14 mouse cellular contexts compared by ENCODE assay signal in the genomic region with DNA sequence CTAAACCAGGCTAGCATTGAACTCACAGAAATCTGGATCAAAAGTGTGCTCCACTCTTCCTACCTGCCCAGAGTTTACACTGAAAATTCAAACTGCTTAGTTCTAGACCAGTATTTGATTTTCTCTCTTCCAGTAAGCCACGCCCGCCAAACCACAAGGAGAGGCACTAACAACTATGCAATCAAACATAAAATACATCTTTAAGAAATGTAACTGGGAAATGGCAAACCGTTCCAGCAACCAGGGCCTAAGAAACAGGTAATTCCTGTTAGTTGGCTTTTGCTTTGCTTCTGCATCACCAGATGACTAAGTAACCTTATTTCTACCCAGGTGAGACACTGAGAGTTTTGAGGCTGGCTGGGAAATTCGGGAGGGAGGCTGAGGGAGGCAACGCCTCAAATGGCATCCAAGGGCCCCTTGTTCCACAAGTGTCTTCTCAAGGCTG. TPM values are rescaled to one million over a fixed set of nuclear protein-coding genes. Genes with fewer than 3 reads are reported as not detected.
A peak's percentile ranks its signal among the peaks of the same experiment; 100 is the strongest.
DNase-seq lines count a peak whose midpoint lies in the region; ATAC-seq lines count a peak whose summit lies in the region.
"Had no signal": no experiment of that assay in that cellular context is flagged by ENCODE, and none has a peak within 500 bp of the region (broad histone marks: within the 10 kb centered on the region; RNA-seq: fewer than 3 reads in every experiment).

No protein-coding gene starts in this region.

- peak; percentile 27 for DNase-seq in embryonic facial prominence, embryonic 11.5 days (ENCODE audit: low spot score)
- no peak for DNase-seq in embryonic facial prominence, embryonic 10.5 days (ENCODE audit: low spot score)
- peak; percentile 3 to 23 for DNase-seq in thymus, adult 18-20 months
- no peak for DNase-seq in thymus, postnatal 0 days (ENCODE audit: low spot score)
- peak; percentile 62 for DNase-seq in lung, postnatal 10 days
- peak; percentile 58 for DNase-seq in thymus, postnatal 4 days
- DNase-seq in right cerebral cortex, postnatal 14 days: no peak
- no peak for DNase-seq in gastrocnemius, postnatal 36 days
- DNase-seq: cerebellum, adult 18-20 months had no signal

- no peaks in the 10 kb centered on the region for H3K27me3 ChIP-seq in embryonic facial prominence, embryonic 11.5 days (ENCODE audit: control insufficient read depth, insufficient read depth, low read length)
- H3K27me3 ChIP-seq in embryonic facial prominence, embryonic 10.5 days (replicated peaks; ENCODE audit: low read depth, poor library complexity, severe bottlenecking): 0 out of 2 replicates have a peak, but pooled peaks cover 7% of the 10 kb centered on the region

- H3K36me3 ChIP-seq in embryonic facial prominence, embryonic 11.5 days (replicated peaks; ENCODE audit: control insufficient read depth, insufficient read depth, low read depth, low read length): no peaks in the 10 kb centered on the region
- no peaks in the 10 kb centered on the region for H3K36me3 ChIP-seq in embryonic facial prominence, embryonic 10.5 days (replicated peaks)

- intact Hi-C loops in gastrocnemius, postnatal 36 days (cut with DNase I): no loop called here

- no peak overlapping the region for H3K9ac ChIP-seq in embryonic facial prominence, embryonic 11.5 days (replicated peaks; ENCODE audit: low read length)

- no peak for ATAC-seq in embryonic facial prominence, embryonic 11.5 days (replicated peaks; ENCODE audit: insufficient number of reproducible peaks, low FRiP score, low TSS enrichment, low read depth)

- H3K9me3 ChIP-seq in embryonic facial prominence, embryonic 11.5 days (replicated peaks; ENCODE audit: control insufficient read depth, low read length): no peaks in the 10 kb centered on the region
- 0 out of 2 replicates have a peak, but pooled peaks cover 5% of the 10 kb centered on the region for H3K9me3 ChIP-seq in embryonic facial prominence, embryonic 10.5 days

- no peak overlapping the region for H3K4me3 ChIP-seq in embryonic facial prominence, embryonic 11.5 days (ENCODE audit: low read depth, low read length)
- no peak overlapping the region for H3K4me3 ChIP-seq in embryonic facial prominence, embryonic 10.5 days

- no peaks in the 10 kb centered on the region for H3K4me1 ChIP-seq in embryonic facial prominence, embryonic 11.5 days (ENCODE audit: control insufficient read depth, insufficient read depth, low read length)
- H3K4me1 ChIP-seq in embryonic facial prominence, embryonic 10.5 days: peaks cover 8% of the 10 kb centered on the region

- 56% methylated on average over 5 of the region's 5 CpGs for WGBS in embryonic facial prominence, embryonic 11.5 days
- WGBS in embryonic facial prominence, embryonic 10.5 days: 57% methylated on average over 5 of the region's 5 CpGs

- no peak overlapping the region for H3K4me2 ChIP-seq in embryonic facial prominence, embryonic 11.5 days (ENCODE audit: low read depth, low read length)

- H3K27ac ChIP-seq in embryonic facial prominence, embryonic 11.5 days (replicated peaks; ENCODE audit: low read depth, low read length): no peak overlapping the region
- H3K27ac ChIP-seq in embryonic facial prominence, embryonic 10.5 days (replicated peaks): no peak overlapping the region

RNA-seq across cellular contexts. Expression of a gene that starts 13.4 kb away (rescaled TPM):
- 525 TPM in 2 replicates for polyA plus RNA-seq in embryonic facial prominence, embryonic 11.5 days (2014; fragmentation: Nextera tagmentation; extraction: Ambion mirVana)
- 351 and 395 TPM in 2 replicates for polyA plus RNA-seq in embryonic facial prominence, embryonic 10.5 days (2016; fragmentation: Nextera tagmentation; extraction: Ambion mirVana)
- 1,245 and 1,274 TPM in 2 replicates for polyA plus RNA-seq in thymus, postnatal 0 days (2015; fragmentation: Nextera tagmentation; extraction: Ambion mirVana)
- total RNA-seq in gastrocnemius, postnatal 36 days (2021): 10 to 100 TPM; 37.6 to 43.6 TPM

RNA-seq across cellular contexts. Expression of a gene that starts 38.3 kb away (rescaled TPM):
- 0.13 TPM in 1 of 2 replicates, not detected in the other for polyA plus RNA-seq in embryonic facial prominence, embryonic 11.5 days (2014; fragmentation: Nextera tagmentation; extraction: Ambion mirVana)
- polyA plus RNA-seq in embryonic facial prominence, embryonic 10.5 days (2016; fragmentation: Nextera tagmentation; extraction: Ambion mirVana): not detected in 2 replicates
- polyA plus RNA-seq in thymus, postnatal 0 days (2015; fragmentation: Nextera tagmentation; extraction: Ambion mirVana): 0.08 TPM in 1 of 2 replicates, not detected in the other
- not detected for total RNA-seq in gastrocnemius, postnatal 36 days (2021)
- total RNA-seq: layer of hippocampus, adult 18-20 months; liver, adult 2 months; midbrain, postnatal 0 days had no signal
- polyA plus RNA-seq: frontal cortex, adult 2 months; heart, embryonic 16.5 days; liver, adult 2 months; midbrain, postnatal 0 days had no signal

RNA-seq across cellular contexts. Expression of a gene that starts 48.0 kb away (rescaled TPM):
- polyA plus RNA-seq in embryonic facial prominence, embryonic 11.5 days (2014; fragmentation: Nextera tagmentation; extraction: Ambion mirVana): 224 and 236 TPM in 2 replicates
- polyA plus RNA-seq in embryonic facial prominence, embryonic 10.5 days (2016; fragmentation: Nextera tagmentation; extraction: Ambion mirVana): 118 and 146 TPM in 2 replicates
- polyA plus RNA-seq in thymus, postnatal 0 days (2015; fragmentation: Nextera tagmentation; extraction: Ambion mirVana): 485 and 530 TPM in 2 replicates
- total RNA-seq in gastrocnemius, postnatal 36 days (2021): 10 to 100 TPM; 38.8 to 50.5 TPM

Comparison
In these comparisons a context has a peak if more than half of its experiments do, and no peak if none do; other contexts are left out.
1. DNase-seq: peak in embryonic facial prominence, embryonic 11.5 days (single experiment), thymus, adult 18-20 months (2 of 2), lung, postnatal 10 days (single experiment) and thymus, postnatal 4 days (single experiment); none in embryonic facial prominence, embryonic 10.5 days (single experiment), thymus, postnatal 0 days (single experiment), right cerebral cortex, postnatal 14 days (single experiment) and gastrocnemius, postnatal 36 days (0 of 2).